Mouse (Mus musculus) spleen, adult 10 weeks (tissue): ENCODE measurements around the gene Olfr1497. TPM values are rescaled to one million over a fixed set of nuclear protein-coding genes. Genes with fewer than 3 reads are reported as not detected.

Experiments
- polyA plus RNA-seq: library from polyadenylated mRNA; stranded (reverse); fragments of 350-450 nt; fragmentation: Illumina TruSeq; extraction: RNeasy Lipid Tissue Mini Kit (QIAGEN cat#74804); gene quantifications from one replicate; pipeline ENCODE4 v1.2.3, GENCODE M21; 2015; ENCODE audit warnings: low replicate concordance; ENCODE audit not compliant: insufficient read depth

The Olfr1497 gene
- polyA plus RNA-seq = not detected

GRCm38 (mm10) chr19:13798102-13798501 is at the start of gene Olfr1497:
Olfr1497 (minus strand) TSS chr19:13798202.

GRCm38 (mm10) chr19:13830388-13830787 is 32.4 kb upstream of the Olfr1497 start, which contains the start of gene Olfr1500:
Olfr1500 (minus strand) TSS chr19:13830488.

GRCm38 (mm10) chr19:13819347-13819746 is 21.3 kb upstream of the Olfr1497 start, which contains the start of gene Olfr1499:
Olfr1499 (minus strand) TSS chr19:13819447.

GRCm38 (mm10) chr19:13777578-13777977 is 20.4 kb downstream of the Olfr1497 start, which contains the start of gene Olfr1496:
Olfr1496 (plus strand) TSS chr19:13777878.

GRCm38 (mm10) chr19:13764306-13764705 is 33.7 kb downstream of the Olfr1497 start, which contains the start of gene Olfr1495:
Olfr1495 (plus strand) TSS chr19:13764606.

Other genes with a start within 250 kb of the Olfr1497 start
- gene Olfr1484, start 214.7 kb downstream of the Olfr1497 start, polyA plus RNA-seq = not detected
- gene Olfr1487, start 180.8 kb downstream of the Olfr1497 start, polyA plus RNA-seq = not detected
- gene Olfr1489, start 166.6 kb downstream of the Olfr1497 start, polyA plus RNA-seq = not detected
- gene Olfr1490, start 147.1 kb downstream of the Olfr1497 start, polyA plus RNA-seq = not detected
- not detected for gene Olfr1491, start 100.9 kb downstream of the Olfr1497 start, polyA plus RNA-seq
- gene Olfr1493-ps1, start 74.9 kb downstream of the Olfr1497 start, polyA plus RNA-seq = not detected
- gene Olfr1494, start 58.5 kb downstream of the Olfr1497 start, polyA plus RNA-seq = not detected
- not detected for gene Olfr1495, start 33.6 kb downstream of the Olfr1497 start, polyA plus RNA-seq
- not detected for gene Olfr1496, start 20.3 kb downstream of the Olfr1497 start, polyA plus RNA-seq
- not detected for gene Olfr1499, start 21.2 kb upstream of the Olfr1497 start, polyA plus RNA-seq
- gene Olfr1500, start 32.3 kb upstream of the Olfr1497 start, polyA plus RNA-seq = not detected
- not detected for gene Olfr1501, start 52.5 kb upstream of the Olfr1497 start, polyA plus RNA-seq
- not detected for gene Olfr1502, start 63.6 kb upstream of the Olfr1497 start, polyA plus RNA-seq
- not detected for gene Olfr1504, start 99.7 kb upstream of the Olfr1497 start, polyA plus RNA-seq
- gene Olfr1505, start 115.3 kb upstream of the Olfr1497 start, polyA plus RNA-seq = not detected